Comparison of ENCODE assay signal across 10 mouse cellular contexts in the genomic region with DNA sequence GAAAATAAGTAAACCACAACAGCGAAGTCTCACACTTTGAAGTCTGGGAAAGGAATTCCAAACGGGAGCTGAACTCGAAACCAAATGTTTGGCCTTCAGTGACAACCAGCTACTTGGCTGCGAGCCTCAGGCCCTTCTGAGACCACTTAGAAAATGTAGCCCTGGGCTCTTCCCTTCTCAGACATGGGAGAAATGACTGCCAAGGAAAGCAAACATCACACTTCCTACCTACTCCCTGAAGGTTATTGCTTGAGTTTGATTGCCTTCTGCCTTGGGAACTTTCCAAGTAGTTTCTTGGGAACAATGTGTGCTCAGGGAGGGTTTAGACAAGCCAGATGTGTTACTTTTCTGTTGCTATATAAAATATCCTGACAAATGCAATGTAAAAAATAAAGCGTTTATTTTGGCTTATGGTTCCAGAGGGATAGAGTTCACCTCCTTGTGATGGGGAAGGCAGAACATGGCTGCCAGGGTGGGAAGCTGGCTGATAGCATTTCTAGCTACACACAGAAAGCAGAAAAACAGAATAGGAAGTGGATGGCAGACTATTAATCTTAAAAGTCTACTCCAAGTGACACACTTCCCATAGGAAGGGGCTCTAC.
DNase-seq lines count a peak whose midpoint lies in the region; ATAC-seq lines count a peak whose summit lies in the region.
"Had no signal": no experiment of that assay in that cellular context is flagged by ENCODE, and none has a peak within 500 bp of the region (broad histone marks: within the 10 kb centered on the region; RNA-seq: fewer than 3 reads in every experiment).

No protein-coding gene starts in this region.

- peak; percentile 86 for ATAC-seq in kidney, embryonic 14.5 days (ENCODE audit: low FRiP score, low TSS enrichment)
- ATAC-seq in neural tube, embryonic 15.5 days (ENCODE audit: low FRiP score) = no peak

- H3K9ac ChIP-seq in kidney, embryonic 14.5 days (ENCODE audit: low read depth, low read length) = no peak overlapping the region
- no peak overlapping the region for H3K9ac ChIP-seq in neural tube, embryonic 15.5 days (replicated peaks)
- H3K9ac ChIP-seq: hindbrain, embryonic 13.5 days had no signal

- no peak for DNase-seq in kidney, adult 8-10 months
- DNase-seq in gastrocnemius, postnatal 14 days = peak; percentile 51
- DNase-seq in kidney, postnatal 14 days = peak; percentile 43
- DNase-seq in ovary, postnatal 14 days (ENCODE audit: low spot score) = peak; percentile 7
- DNase-seq in urinary bladder, postnatal 10 days (ENCODE audit: low spot score) = no peak
- DNase-seq in frontal cortex, postnatal 25 days (ENCODE audit: low spot score in 2 of 2) = no peak

- H3K4me3 ChIP-seq in kidney, embryonic 14.5 days (ENCODE audit: low read length) = no peak overlapping the region
- H3K4me3 ChIP-seq in neural tube, embryonic 15.5 days (replicated peaks) = no peak overlapping the region
- H3K4me3 ChIP-seq: hindbrain, embryonic 13.5 days; myocyte had no signal

- WGBS in kidney, embryonic 14.5 days = 29% methylated on average over 5 of the region's 5 CpGs
- WGBS in neural tube, embryonic 15.5 days = 66% methylated on average over 5 of the region's 5 CpGs

- no peaks in the 10 kb centered on the region for H3K36me3 ChIP-seq in kidney, embryonic 14.5 days (ENCODE audit: control insufficient read depth, insufficient read depth, low read length)
- H3K36me3 ChIP-seq in neural tube, embryonic 15.5 days = no peaks in the 10 kb centered on the region
- H3K36me3 ChIP-seq: hindbrain, embryonic 13.5 days had no signal

- H3K27me3 ChIP-seq in kidney, embryonic 14.5 days (ENCODE audit: control insufficient read depth, insufficient read depth, low read length) = no peaks in the 10 kb centered on the region
- no peaks in the 10 kb centered on the region for H3K27me3 ChIP-seq in neural tube, embryonic 15.5 days (replicated peaks)
- H3K27me3 ChIP-seq: hindbrain, embryonic 13.5 days had no signal

- intact Hi-C loops in gastrocnemius, postnatal 14 days (cut with DNase I; ENCODE audit: low total_unique reads) = no loop called here

- H3K9me3 ChIP-seq in kidney, embryonic 14.5 days (ENCODE audit: control insufficient read depth, low read length) = no peaks in the 10 kb centered on the region
- no peaks in the 10 kb centered on the region for H3K9me3 ChIP-seq in neural tube, embryonic 15.5 days (replicated peaks)
- H3K9me3 ChIP-seq: hindbrain, embryonic 13.5 days had no signal

- no peak overlapping the region; the same call in 1 of the 2 replicates for H3K27ac ChIP-seq in kidney, embryonic 14.5 days (ENCODE audit: low read depth, low read length)
- no peak overlapping the region for H3K27ac ChIP-seq in neural tube, embryonic 15.5 days (replicated peaks)
- H3K27ac ChIP-seq: hindbrain, embryonic 13.5 days had no signal

- no peak overlapping the region for H3K4me2 ChIP-seq in kidney, embryonic 14.5 days (replicated peaks; ENCODE audit: low read depth, low read length)
- H3K4me2 ChIP-seq in neural tube, embryonic 15.5 days = no peak overlapping the region
- H3K4me2 ChIP-seq: hindbrain, embryonic 13.5 days had no signal

- no peaks in the 10 kb centered on the region for H3K4me1 ChIP-seq in kidney, embryonic 14.5 days (ENCODE audit: control insufficient read depth, insufficient read depth, low read length)
- no peaks in the 10 kb centered on the region for H3K4me1 ChIP-seq in neural tube, embryonic 15.5 days
- H3K4me1 ChIP-seq: hindbrain, embryonic 13.5 days had no signal

Comparison
In these comparisons a context has a peak if more than half of its experiments do, and no peak if none do; other contexts are left out.
1. DNase-seq: peak in gastrocnemius, postnatal 14 days (single experiment), kidney, postnatal 14 days (single experiment) and ovary, postnatal 14 days (single experiment); none in kidney, adult 8-10 months (0 of 2), urinary bladder, postnatal 10 days (single experiment) and frontal cortex, postnatal 25 days (0 of 2).